Mouse (Mus musculus) kidney, adult 2 months (tissue): ENCODE data around the gene Trp53bp2. TPM values are rescaled to one million over a fixed set of nuclear protein-coding genes. Genes with fewer than 3 reads are reported as not detected.

Experiments used
- DNase-seq: peaks from one replicate; pipeline ENCODE4 v3.0.0; 2021
- H3K27ac ChIP-seq: fragments of 200-500 bp; 2 replicates; pipeline ENCODE4 v1.5.1; 2012; ENCODE audit warnings: low read depth, low read length, control low read depth, inconsistent platforms; ENCODE audit not compliant: insufficient read depth
- H3K27me3 ChIP-seq: fragments of 200-500 bp; replicated peaks from 2 replicates; pipeline ENCODE4 v1.6.1; 2012; ENCODE audit warnings: mild to moderate bottlenecking, moderate library complexity, low read length, inconsistent platforms; ENCODE audit not compliant: control insufficient read depth, insufficient read depth
- H3K36me3 ChIP-seq: fragments of 200-500 bp; 2 replicates; pipeline ENCODE4 v1.6.1; 2012; ENCODE audit warnings: mild to moderate bottlenecking, moderate library complexity, low read length, inconsistent platforms; ENCODE audit not compliant: control insufficient read depth, insufficient read depth
- H3K4me1 ChIP-seq: fragments of 200-500 bp; 2 replicates; pipeline ENCODE4 v1.6.1; 2011; ENCODE audit warnings: low read length; ENCODE audit not compliant: control insufficient read depth, insufficient read depth
- H3K4me3 ChIP-seq: fragments of 200-500 bp; 2 replicates; pipeline ENCODE4 v1.5.1; 2011; ENCODE audit warnings: mild to moderate bottlenecking, low read depth, low read length, control low read depth; ENCODE audit not compliant: insufficient read depth
- CTCF ChIP-seq: fragments of 200-500 bp; conservative IDR thresholded peaks from 2 replicates; pipeline ENCODE4 v1.5.1; 2011; ENCODE audit warnings: low read depth, mild to moderate bottlenecking, control low read depth, low read length, moderate library complexity, mixed read lengths; ENCODE audit not compliant: insufficient read depth, insufficient read length
- POLR2A ChIP-seq: fragments of 200-500 bp; IDR thresholded peaks from one replicate; pipeline ENCODE4 v1.6.1; 2011; ENCODE audit warnings: low read depth, low read length, control low read depth
- WGBS: fragments of 180-500 bp; shearing (Covaris S2); methylation state at CpG from one replicate; pipeline ENCODE4 v1.1.7; 2018; 5-methylcytosine and 5-hydroxymethylcytosine counted together
- polyA plus RNA-seq: library from polyadenylated mRNA; depleted of rRNA; stranded (reverse); fragments of >200 nt; gene quantifications from 2 replicates; pipeline ENCODE4 v1.2.3, GENCODE M21; 2012; rRNA removed

Gene Trp53bp2
- polyA plus RNA-seq, 1 experiment: 25.0 TPM

DNA sequence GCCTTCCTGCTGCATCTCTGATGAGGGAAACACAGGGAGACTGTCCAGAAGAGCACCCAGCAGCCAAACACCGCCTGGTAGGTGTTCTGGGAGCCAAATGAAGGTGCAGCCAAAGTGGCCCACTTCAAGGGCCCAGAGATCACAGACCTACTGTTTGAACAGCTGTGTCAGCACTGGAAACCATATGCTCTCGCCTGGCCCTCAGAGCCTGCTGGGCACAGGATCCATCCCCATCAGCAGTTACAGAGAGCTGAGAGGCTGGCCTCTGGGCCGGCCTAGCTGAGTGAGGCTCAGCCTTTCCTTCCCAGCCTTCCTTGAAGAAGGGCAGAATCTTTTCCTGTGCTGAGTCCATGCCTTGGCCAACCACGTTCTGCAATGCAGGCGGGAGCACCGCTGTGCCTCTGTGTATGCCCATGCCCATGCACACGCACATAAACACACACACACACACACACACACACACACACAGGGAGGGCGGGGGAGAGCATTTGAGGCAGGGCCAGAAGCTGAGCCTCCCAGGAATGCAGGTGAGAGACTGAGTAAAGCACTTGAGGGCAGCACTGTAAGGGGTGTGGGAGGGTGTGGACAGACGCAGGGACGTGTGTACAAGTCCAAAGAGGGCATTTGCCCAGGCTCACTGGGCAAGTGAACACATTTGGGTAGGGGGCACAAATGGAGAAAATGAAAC lies 100.3 kb downstream of the Trp53bp2 start:
- WGBS: 72% methylated on average over 10 of the region's 10 CpGs

GRCm38 (mm10) chr1:182511073-182511472 lies 102.1 kb downstream of the Trp53bp2 start:
- Histone ChIP-seq H3K4me3 (no peak overlapping the region), H3K4me1 (peaks cover 3% of the 10 kb centered on the region), H3K27me3 (no peaks in the 10 kb centered on the region), H3K27ac (no peak overlapping the region), H3K36me3 (no peaks in the 10 kb centered on the region)
- TF ChIP-seq POLR2A (no peak), CTCF (no peak)
- no peak for DNase-seq
- 61% methylated on average over 2 of the region's 2 CpGs for WGBS

More for the DNA sequence above, 100.3 kb downstream of the Trp53bp2 start:
- H3K4me1 ChIP-seq: peaks cover 3% of the 10 kb centered on the region; the same call in 1 of the 2 replicates
- TF ChIP-seq CTCF (no peak), POLR2A (no peak)
- H3K27ac ChIP-seq: no peak overlapping the region
- DNase-seq: no peak
- H3K4me3 ChIP-seq: no peak overlapping the region
- H3K27me3 ChIP-seq: no peaks in the 10 kb centered on the region
- no peaks in the 10 kb centered on the region for H3K36me3 ChIP-seq

DNA sequence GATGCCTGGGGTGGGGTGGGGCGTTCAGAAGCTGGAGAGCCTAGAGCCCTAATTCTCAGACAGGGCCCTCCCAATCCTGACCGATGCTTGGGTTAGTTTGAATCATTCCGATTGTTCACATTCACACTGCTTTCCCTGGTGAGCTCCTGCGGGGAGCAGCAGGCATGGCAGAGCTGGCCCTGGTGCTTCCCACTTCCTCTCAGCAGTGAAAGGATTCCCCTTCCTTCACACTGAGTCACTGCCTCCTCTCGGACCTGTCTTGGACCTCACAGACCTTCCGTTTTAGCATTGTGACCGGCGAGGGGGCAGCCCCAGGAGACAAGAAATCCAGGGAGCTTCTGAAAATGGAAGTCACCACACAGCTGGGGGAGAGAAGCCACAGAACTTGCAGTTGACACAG lies 102.8 kb downstream of the Trp53bp2 start:
- no peaks in the 10 kb centered on the region for H3K27me3 ChIP-seq
- no peaks in the 10 kb centered on the region for H3K36me3 ChIP-seq
- H3K4me1 ChIP-seq: peaks cover 6% of the 10 kb centered on the region
- no peak overlapping the region for H3K4me3 ChIP-seq
- 65% methylated on average over 8 of the region's 8 CpGs for WGBS
- H3K27ac ChIP-seq: no peak overlapping the region
- no peak for TF ChIP-seq POLR2A
- TF ChIP-seq CTCF: no peak
- DNase-seq: no peak

Other genes starting within 250 kb of the Trp53bp2 start
- not detected in 2 replicates for gene Vmn1r1, start 244.7 kb upstream of the Trp53bp2 start, polyA plus RNA-seq
- 137 and 158 TPM in 2 replicates for gene Degs1, start 126.4 kb upstream of the Trp53bp2 start, polyA plus RNA-seq
- gene Fbxo28, start 67.5 kb upstream of the Trp53bp2 start, polyA plus RNA-seq: 9.0 and 11.0 TPM in 2 replicates
- 31.7 and 33.0 TPM in 2 replicates for gene Capn2, start 108.4 kb downstream of the Trp53bp2 start, polyA plus RNA-seq
- 0.03 TPM in 1 of 2 replicates, not detected in the other for gene Capn8, start 155.8 kb downstream of the Trp53bp2 start, polyA plus RNA-seq